21 mouse cellular contexts compared by ENCODE assay signal in the genomic region with DNA sequence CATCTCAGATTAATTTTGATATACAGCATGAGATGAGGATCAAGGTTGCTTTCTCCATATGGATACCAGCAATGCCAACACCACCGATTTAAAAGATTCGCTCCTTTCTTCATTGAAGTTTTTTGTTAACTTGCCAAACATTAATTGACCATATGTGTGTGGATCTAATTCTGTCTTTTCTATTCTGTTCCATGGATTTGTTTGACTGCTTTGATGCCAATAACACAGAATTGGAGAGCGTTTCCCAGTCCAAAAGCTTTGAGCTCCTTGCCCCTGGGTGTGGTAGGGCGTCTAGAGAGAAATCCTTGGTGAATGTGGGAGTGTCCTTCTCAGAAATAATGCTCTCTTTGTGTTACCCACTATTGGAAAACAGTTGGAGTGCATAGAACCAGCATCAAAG.
DNase-seq lines count a peak whose midpoint lies in the region; ATAC-seq and TF ChIP-seq lines count a peak whose summit lies in the region.
"Had no signal": no experiment of that assay in that cellular context is flagged by ENCODE, and none has a peak within 500 bp of the region (broad histone marks: within the 10 kb centered on the region; RNA-seq: fewer than 3 reads in every experiment).

No protein-coding gene starts in this region.

- 28% methylated on average over 4 of the region's 4 CpGs for WGBS in forebrain, embryonic 14.5 days
- WGBS in forebrain, embryonic 13.5 days, result 32% methylated on average over 4 of the region's 4 CpGs
- WGBS in forebrain, embryonic 16.5 days, result 21% methylated on average over 4 of the region's 4 CpGs
- 21% methylated on average over 4 of the region's 4 CpGs for WGBS in forebrain, postnatal 0 days

- peak; percentile 50; the same call in 1 of the 2 replicates for ATAC-seq in forebrain, embryonic 14.5 days
- no peak for ATAC-seq in forebrain, embryonic 13.5 days
- ATAC-seq in forebrain, embryonic 16.5 days, result peak; percentile 47; the same call in 1 of the 2 replicates
- ATAC-seq in forebrain, postnatal 0 days, result no peak
- ATAC-seq: activated CD4-positive, CD25-positive, alpha-beta regulatory T cell, adult 4 months had no signal

- H3K36me3 ChIP-seq in forebrain, embryonic 14.5 days (ENCODE audit: control insufficient read depth, insufficient read depth, low read length), result no peaks in the 10 kb centered on the region
- no peaks in the 10 kb centered on the region for H3K36me3 ChIP-seq in forebrain, embryonic 13.5 days (ENCODE audit: poor library complexity, severe bottlenecking)
- H3K36me3 ChIP-seq in forebrain, embryonic 16.5 days (ENCODE audit: control insufficient read depth, insufficient read depth), result no peaks in the 10 kb centered on the region
- H3K36me3 ChIP-seq in forebrain, postnatal 0 days (ENCODE audit: insufficient read depth), result no peaks in the 10 kb centered on the region
- H3K36me3 ChIP-seq: embryonic facial prominence, embryonic 13.5 days; embryonic facial prominence, embryonic 15.5 days; forebrain, embryonic 10.5 days had no signal

- TF ChIP-seq POLR2A in brain, embryonic 14.5 days (IDR thresholded peaks at IDR 0.05; ENCODE audit: borderline replicate concordance, extremely low read depth, insufficient read depth, insufficient read length, poor library complexity, severe bottlenecking), result no peak

- H3K27ac ChIP-seq in forebrain, embryonic 14.5 days (ENCODE audit: low read depth, low read length), result no peak overlapping the region
- H3K27ac ChIP-seq in forebrain, embryonic 13.5 days, result no peak overlapping the region
- H3K27ac ChIP-seq in forebrain, embryonic 16.5 days (ENCODE audit: low read length), result no peak overlapping the region
- H3K27ac ChIP-seq in forebrain, postnatal 0 days (ENCODE audit: low read depth, low read length), result no peak overlapping the region
- H3K27ac ChIP-seq: embryonic facial prominence, embryonic 13.5 days; embryonic facial prominence, embryonic 15.5 days; forebrain, embryonic 10.5 days had no signal

- no peak overlapping the region for H3K4me3 ChIP-seq in forebrain, embryonic 14.5 days (ENCODE audit: low read depth, low read length)
- H3K4me3 ChIP-seq in forebrain, embryonic 13.5 days, result no peak overlapping the region
- H3K4me3 ChIP-seq in forebrain, embryonic 16.5 days (replicated peaks; ENCODE audit: low read length), result no peak overlapping the region
- no peak overlapping the region for H3K4me3 ChIP-seq in forebrain, postnatal 0 days (ENCODE audit: low read depth, low read length)
- H3K4me3 ChIP-seq: embryonic facial prominence, embryonic 13.5 days; embryonic facial prominence, embryonic 15.5 days; erythroblast, embryonic 14.5 days; forebrain, embryonic 10.5 days had no signal

- H3K9me3 ChIP-seq in forebrain, embryonic 14.5 days (replicated peaks; ENCODE audit: control insufficient read depth, low read length), result no peaks in the 10 kb centered on the region
- no peaks in the 10 kb centered on the region for H3K9me3 ChIP-seq in forebrain, embryonic 13.5 days (replicated peaks)
- H3K9me3 ChIP-seq in forebrain, embryonic 16.5 days (ENCODE audit: control insufficient read depth, low read length), result no peaks in the 10 kb centered on the region
- no peaks in the 10 kb centered on the region for H3K9me3 ChIP-seq in forebrain, postnatal 0 days (ENCODE audit: low read length)
- H3K9me3 ChIP-seq: embryonic facial prominence, embryonic 13.5 days; embryonic facial prominence, embryonic 15.5 days; forebrain, embryonic 10.5 days had no signal

- H3K9ac ChIP-seq in forebrain, embryonic 14.5 days (ENCODE audit: low read length), result no peak overlapping the region
- no peak overlapping the region for H3K9ac ChIP-seq in forebrain, embryonic 13.5 days
- H3K9ac ChIP-seq in forebrain, embryonic 16.5 days (replicated peaks; ENCODE audit: low read depth, low read length), result no peak overlapping the region
- H3K9ac ChIP-seq in forebrain, postnatal 0 days, result no peak overlapping the region
- H3K9ac ChIP-seq: embryonic facial prominence, embryonic 13.5 days; embryonic facial prominence, embryonic 15.5 days had no signal

- DNase-seq in forebrain, embryonic 14.5 days (ENCODE audit: low spot score), result peak; percentile 65
- DNase-seq in forebrain, postnatal 0 days, result no peak
- DNase-seq in ZHBTc4 (ENCODE audit: low read depth, low spot score), result peak; percentile 3
- DNase-seq in brain, embryonic 14.5 days (ENCODE audit: low read depth), result peak; percentile 79
- no peak for DNase-seq in urinary bladder, postnatal 14 days (ENCODE audit: low spot score)
- DNase-seq: adrenal gland, adult 8-10 months; adrenal gland, postnatal 14 days; adrenal gland, postnatal 36 days; cerebellum, adult 11 months; cerebellum, adult 18-20 months; cerebellum, adult 8-10 months; cerebellum, adult 9-11 months; cerebellum, postnatal 25 days; embryo, embryonic 11 days had no signal

- no peak for TF ChIP-seq CTCF in forebrain, postnatal 0 days (IDR thresholded peaks at IDR 0.05; ENCODE audit: low read depth)
- no peak for TF ChIP-seq CTCF in brain, embryonic 14.5 days (IDR thresholded peaks at IDR 0.05; ENCODE audit: borderline replicate concordance, extremely low read depth, insufficient read depth, insufficient read length)

- no peak overlapping the region for H3K4me2 ChIP-seq in forebrain, embryonic 14.5 days (ENCODE audit: low read length)
- H3K4me2 ChIP-seq in forebrain, embryonic 13.5 days, result no peak overlapping the region
- H3K4me2 ChIP-seq in forebrain, embryonic 16.5 days (ENCODE audit: low read length), result no peak overlapping the region
- H3K4me2 ChIP-seq in forebrain, postnatal 0 days (ENCODE audit: low read depth), result no peak overlapping the region
- H3K4me2 ChIP-seq: embryonic facial prominence, embryonic 13.5 days; embryonic facial prominence, embryonic 15.5 days had no signal

- no peaks in the 10 kb centered on the region for H3K4me1 ChIP-seq in forebrain, embryonic 14.5 days (ENCODE audit: control insufficient read depth, insufficient read depth, low read length)
- H3K4me1 ChIP-seq in forebrain, embryonic 13.5 days, result no peaks in the 10 kb centered on the region
- peaks cover 3% of the 10 kb centered on the region; the same call in 1 of the 2 replicates for H3K4me1 ChIP-seq in forebrain, embryonic 16.5 days (replicated peaks; ENCODE audit: control insufficient read depth, insufficient read depth, low read length)
- no peaks in the 10 kb centered on the region for H3K4me1 ChIP-seq in forebrain, postnatal 0 days (ENCODE audit: insufficient read depth)
- H3K4me1 ChIP-seq: embryonic facial prominence, embryonic 13.5 days; embryonic facial prominence, embryonic 15.5 days had no signal

- no peaks in the 10 kb centered on the region for H3K27me3 ChIP-seq in forebrain, embryonic 14.5 days (replicated peaks; ENCODE audit: control insufficient read depth, insufficient read depth, low read length)
- H3K27me3 ChIP-seq in forebrain, embryonic 13.5 days, result no peaks in the 10 kb centered on the region
- no peaks in the 10 kb centered on the region for H3K27me3 ChIP-seq in forebrain, embryonic 16.5 days (replicated peaks; ENCODE audit: control insufficient read depth, insufficient read depth, low read length)
- no peaks in the 10 kb centered on the region for H3K27me3 ChIP-seq in forebrain, postnatal 0 days (ENCODE audit: insufficient read depth, low read length)
- H3K27me3 ChIP-seq: embryonic facial prominence, embryonic 13.5 days; embryonic facial prominence, embryonic 15.5 days had no signal

Comparison
In these comparisons a context has a peak if more than half of its experiments do, and no peak if none do; other contexts are left out.
1. ATAC-seq: peak in forebrain, embryonic 14.5 days (single experiment) and forebrain, embryonic 16.5 days (single experiment); none in forebrain, embryonic 13.5 days (single experiment) and forebrain, postnatal 0 days (single experiment).
2. DNase-seq: peak in forebrain, embryonic 14.5 days (single experiment), ZHBTc4 (single experiment) and brain, embryonic 14.5 days (single experiment); none in forebrain, postnatal 0 days (single experiment) and urinary bladder, postnatal 14 days (single experiment).